Mouse (Mus musculus) G1E (cell line): ENCODE data around the gene 5031439G07Rik.
"Not testable (repeated sequence)": the region's sequence is repeated elsewhere in the genome, so short reads cannot be mapped to it uniquely, and the experiment has no call there.

ENCODE experiments used
- CTCF ChIP-seq: IDR thresholded peaks from 2 replicates; pipeline ENCODE4 v1.5.1; 2012; ENCODE audit warnings: low read depth, low read length, inconsistent platforms, mixed read lengths
- GATA1 ChIP-seq: IDR thresholded peaks from 2 replicates; pipeline ENCODE4 v1.6.1; 2012; ENCODE audit warnings: borderline replicate concordance, low read length, inconsistent platforms, mixed read lengths
- TAL1 ChIP-seq: conservative IDR thresholded peaks from 2 replicates; pipeline ENCODE4 v1.6.1; 2012; ENCODE audit warnings: low read depth, low read length, inconsistent platforms, mixed read lengths

GRCm38 (mm10) chr15:85028648-85029047 lies 40.3 kb upstream of the 5031439G07Rik start, which contains the start of gene Fam118a:
- TF ChIP-seq GATA1, CTCF, TAL1: not testable (repeated sequence)
